Mouse (Mus musculus) liver, embryonic 14.5 days (tissue): ENCODE data around the gene Rpap1. TPM values are rescaled to one million over a fixed set of nuclear protein-coding genes. Genes with fewer than 3 reads are reported as not detected.

ENCODE experiments used
- ATAC-seq: fragments of 200-750 bp; cut with Nextera tagmentation; 2 replicates; pipeline ENCODE4 v1.8.0; 2017; ENCODE audit warnings: moderate number of reproducible peaks, mild to moderate bottlenecking, moderate library complexity; ENCODE audit not compliant: insufficient read depth
- DNase-seq, 3 experiments: peaks; one replicate each; pipeline ENCODE4 v3.0.0-alpha.2; 2012 to 2013; ENCODE audit warnings: low read depth in 3 of 3, low spot score in 3 of 3
- H3K27ac ChIP-seq: fragments of 300-500 bp; sonication (generic); 2 replicates; pipeline ENCODE4 v1.5.1; 2014; ENCODE audit warnings: moderate library complexity, mild to moderate bottlenecking, control low read depth, inconsistent platforms
- H3K27me3 ChIP-seq: fragments of 300-500 bp; sonication (generic); 2 replicates; pipeline ENCODE4 v1.6.1; 2014; ENCODE audit warnings: mild to moderate bottlenecking, low read length, moderate library complexity; ENCODE audit not compliant: control insufficient read depth, insufficient read depth
- H3K36me3 ChIP-seq: fragments of 300-500 bp; sonication (generic); replicated peaks from 2 replicates; pipeline ENCODE4 v1.6.1; 2014; ENCODE audit warnings: low read depth; ENCODE audit not compliant: control insufficient read depth, insufficient read depth
- H3K4me1 ChIP-seq, 2 experiments: fragments of 200-500 bp in 1 of 2; fragments of 300-500 bp in 1 of 2; sonication (generic) in 1 of 2; replicated peaks; 2 replicates each; pipeline ENCODE4 v1.6.1; 2012 to 2014; ENCODE audit warnings: antibody characterized with exemption in 1 of 2, inconsistent platforms in 1 of 2, low read length in 1 of 2; ENCODE audit not compliant: control insufficient read depth in 2 of 2, insufficient read depth in 2 of 2
- H3K4me2 ChIP-seq: fragments of 300-500 bp; sonication (generic); 2 replicates; pipeline ENCODE4 v1.6.1; 2014; ENCODE audit warnings: low read depth, mild to moderate bottlenecking, control low read depth, moderate library complexity
- H3K4me3 ChIP-seq, 2 experiments: fragments of 200-500 bp in 1 of 2; fragments of 300-500 bp in 1 of 2; sonication (generic) in 1 of 2; 2 replicates each; pipeline ENCODE4 v1.5.1; 2012 to 2014; ENCODE audit warnings: low read depth in 2 of 2, low read length in 2 of 2, mild to moderate bottlenecking in 2 of 2, control low read depth in 1 of 2, inconsistent platforms in 1 of 2, moderate library complexity in 1 of 2; ENCODE audit not compliant: insufficient read depth in 1 of 2
- H3K9ac ChIP-seq: fragments of 300-500 bp; sonication (generic); replicated peaks from 2 replicates; pipeline ENCODE4 v1.6.1; 2014; ENCODE audit warnings: mild to moderate bottlenecking, control low read depth, moderate library complexity
- H3K9me3 ChIP-seq: fragments of 300-500 bp; sonication (generic); 2 replicates; pipeline ENCODE4 v1.6.1; 2016; ENCODE audit warnings: low read length, mixed read lengths; ENCODE audit not compliant: control insufficient read depth
- CTCF ChIP-seq: IDR thresholded peaks from 2 replicates; pipeline ENCODE4 v1.5.1; 2016; ENCODE audit warnings: antibody characterized with exemption, low read depth, control low read depth
- EP300 ChIP-seq: IDR thresholded peaks from 2 replicates; pipeline ENCODE4 v1.6.1; 2016; ENCODE audit warnings: antibody characterized with exemption, low read depth
- WGBS: fragments of 180-500 bp; shearing (Covaris S2); extraction: QIAGEN DNeasy Blood & Tissue Kit; methylation state at CpG from one replicate; pipeline ENCODE4 v1.1.7; 2014; ENCODE audit not compliant: insufficient replicate concordance; 5-methylcytosine and 5-hydroxymethylcytosine counted together
- polyA plus RNA-seq, 2 experiments: library from polyadenylated mRNA; depleted of rRNA in 1 of 2; stranded (reverse) in 1 of 2; unstranded in 1 of 2; fragments of >200 nt; fragmentation: Nextera tagmentation in 1 of 2; extraction: Ambion mirVana in 1 of 2; gene quantifications; 2 replicates each; pipeline versions ENCODE4 v1.2.1 to v1.2.3; 2012 to 2014

The Rpap1 gene
- polyA plus RNA-seq, 2 experiments = 6.0 to 6.1 TPM

- H3K9ac ChIP-seq = no peak overlapping the region
Observed at GRCm38 (mm10) chr2:119757601-119758100, 29.7 kb downstream of the Rpap1 start.

GRCm38 (mm10) chr2:119749260-119749659 lies 38.1 kb downstream of the Rpap1 start:
- no peak overlapping the region for H3K4me3 ChIP-seq
- H3K27me3 ChIP-seq = peaks cover 6% of the 10 kb centered on the region
- peaks cover 0 to 6% of the 10 kb centered on the region in 2 experiments; a peak in 3 of 4 replicates for H3K4me1 ChIP-seq
- no peak overlapping the region for H3K27ac ChIP-seq
- H3K36me3 ChIP-seq = no peaks in the 10 kb centered on the region
- WGBS = 69% methylated on average over 13 of the region's 13 CpGs
- DNase-seq (no peak), ATAC-seq (no peak)
- TF ChIP-seq EP300 (no peak), CTCF (no peak)
- H3K4me2 ChIP-seq = no peak overlapping the region
- no peaks in the 10 kb centered on the region for H3K9me3 ChIP-seq
- no peak overlapping the region for H3K9ac ChIP-seq

More at GRCm38 (mm10) chr2:119757601-119758100, 29.7 kb downstream of the Rpap1 start:
- Histone ChIP-seq H3K27ac (no peak overlapping the region), H3K36me3 (no peaks in the 10 kb centered on the region), H3K4me1 (no peaks in the 10 kb centered on the region), H3K27me3 (peaks cover 51% of the 10 kb centered on the region), H3K4me2 (peak overlapping the region; percentile 71), H3K9me3 (no peaks in the 10 kb centered on the region), H3K4me3 (peak overlapping the region; percentile 48 to 53)
- TF ChIP-seq CTCF = no peak
- no peak for TF ChIP-seq EP300
- DNase-seq (no peak), ATAC-seq (no peak)
- WGBS = 5% methylated on average over 30 of the region's 31 CpGs

- Histone ChIP-seq H3K27ac (no peak overlapping the region), H3K4me1 (peaks cover 14 to 18% of the 10 kb centered on the region in 2 experiments), H3K36me3 (no peaks in the 10 kb centered on the region), H3K4me3 (no peak overlapping the region), H3K27me3 (peaks cover 21% of the 10 kb centered on the region), H3K4me2 (no peak overlapping the region), H3K9ac (no peak overlapping the region), H3K9me3 (no peaks in the 10 kb centered on the region)
- 55% methylated on average over 7 of the region's 7 CpGs for WGBS
- DNase-seq = no peak
- no peak for ATAC-seq
- TF ChIP-seq CTCF (no peak), EP300 (no peak)
Observed at GRCm38 (mm10) chr2:119747554-119747953, 39.8 kb downstream of the Rpap1 start.

GRCm38 (mm10) chr2:119745281-119745680 lies 42.1 kb downstream of the Rpap1 start:
- H3K27ac ChIP-seq = no peak overlapping the region
- peaks cover 22% of the 10 kb centered on the region for H3K27me3 ChIP-seq
- TF ChIP-seq EP300 = no peak
- TF ChIP-seq CTCF = peak; percentile 48
- DNase-seq (no peak), ATAC-seq (no peak)
- H3K4me3 ChIP-seq = no peak overlapping the region
- H3K4me1 ChIP-seq = peaks cover 20 to 26% of the 10 kb centered on the region in 2 experiments
- WGBS = 2% methylated on average over 1 of the region's 1 CpGs
- H3K36me3 ChIP-seq = no peaks in the 10 kb centered on the region
- no peaks in the 10 kb centered on the region for H3K9me3 ChIP-seq
- H3K4me2 ChIP-seq = peak overlapping the region; percentile 100
- H3K9ac ChIP-seq = no peak overlapping the region

GRCm38 (mm10) chr2:119744163-119745111 lies 42.9 kb downstream of the Rpap1 start:
- DNase-seq (peak in 2 of 3 experiments; percentile 19 to 64), ATAC-seq (peak; percentile 71)
- Histone ChIP-seq H3K4me3 (peak overlapping the region; percentile 18 to 72), H3K27me3 (peaks cover 22% of the 10 kb centered on the region), H3K4me2 (peak overlapping the region; percentile 100), H3K27ac (no peak overlapping the region), H3K9me3 (no peaks in the 10 kb centered on the region), H3K9ac (no peak overlapping the region), H3K36me3 (no peaks in the 10 kb centered on the region), H3K4me1 (peaks cover 20 to 26% of the 10 kb centered on the region in 2 experiments)
- 3% methylated on average over 46 of the region's 46 CpGs for WGBS
- TF ChIP-seq EP300 = no peak
- TF ChIP-seq CTCF = no peak
